Mouse (Mus musculus) forebrain, embryonic 10.5 days (tissue): ENCODE measurements around the gene 2610008E11Rik. TPM values are rescaled to one million over a fixed set of nuclear protein-coding genes. Genes with fewer than 3 reads are reported as not detected.
"Not testable (repeated sequence)": the region's sequence is repeated elsewhere in the genome, so short reads cannot be mapped to it uniquely, and the experiment has no call there.

Experiments used
- DNase-seq: peaks from one replicate; pipeline ENCODE4 v3.0.0-alpha.2; 2017; ENCODE audit warnings: low spot score; ENCODE audit errors: extremely low spot score
- H3K27ac ChIP-seq: fragments of 300-500 bp; sonication (generic); 2 replicates; pipeline ENCODE4 v1.5.1; 2016; ENCODE audit warnings: mild to moderate bottlenecking
- H3K27me3 ChIP-seq: fragments of 300-500 bp; sonication (generic); 2 replicates; pipeline ENCODE4 v1.6.1; 2016; ENCODE audit warnings: mild to moderate bottlenecking; ENCODE audit not compliant: poor library complexity, severe bottlenecking
- H3K36me3 ChIP-seq: fragments of 300-500 bp; sonication (generic); replicated peaks from 2 replicates; pipeline ENCODE4 v1.6.1; 2016; ENCODE audit warnings: mild to moderate bottlenecking, moderate library complexity
- H3K4me1 ChIP-seq: fragments of 300-500 bp; sonication (generic); 2 replicates; pipeline ENCODE4 v1.6.1; 2016
- H3K4me3 ChIP-seq: fragments of 300-500 bp; sonication (generic); 2 replicates; pipeline ENCODE4 v1.5.1; 2016; ENCODE audit warnings: mild to moderate bottlenecking, moderate library complexity
- H3K9me3 ChIP-seq: fragments of 300-500 bp; sonication (generic); 2 replicates; pipeline ENCODE4 v1.6.1; 2016; ENCODE audit warnings: mild to moderate bottlenecking, moderate library complexity
- WGBS: fragments of 180-500 bp; shearing (Covaris S2); methylation state at CpG from one replicate; pipeline ENCODE4 v1.1.7; 2016; 5-methylcytosine and 5-hydroxymethylcytosine counted together
- polyA plus RNA-seq: library from polyadenylated mRNA; unstranded; fragments of >200 nt; fragmentation: Nextera tagmentation; extraction: Ambion mirVana; gene quantifications from 2 replicates; pipeline ENCODE4 v1.2.1, GENCODE M21; 2016

2610008E11Rik gene
- polyA plus RNA-seq, 1 experiment from 2014 or later: 25.8 TPM

DNA sequence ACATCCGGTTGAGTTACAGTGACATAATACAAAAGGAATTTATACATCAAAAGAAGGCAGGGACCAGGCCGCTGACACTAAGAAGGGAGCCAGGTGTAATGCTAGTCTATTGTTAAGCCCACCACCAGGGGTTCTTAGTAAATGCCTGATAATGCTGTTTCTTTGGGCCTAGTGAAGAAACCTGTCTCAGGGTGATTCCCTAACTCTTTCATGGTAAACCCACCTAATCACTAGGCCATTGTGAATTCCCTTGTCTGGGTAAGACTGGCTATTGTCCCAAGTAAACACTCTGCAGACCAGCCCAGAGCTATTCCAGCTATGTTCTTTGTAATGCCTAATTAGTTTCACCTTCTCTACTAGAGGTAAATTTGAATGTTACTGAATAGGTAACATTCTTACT lies 54.9 kb downstream of the 2610008E11Rik start:
- H3K27ac ChIP-seq, H3K4me3 ChIP-seq, H3K27me3 ChIP-seq, H3K4me1 ChIP-seq, H3K36me3 ChIP-seq, DNase-seq: not testable (repeated sequence)
- WGBS: 84% methylated on average over 2 of the region's 2 CpGs
- H3K9me3 ChIP-seq: peaks cover 20% of the 10 kb centered on the region

DNA sequence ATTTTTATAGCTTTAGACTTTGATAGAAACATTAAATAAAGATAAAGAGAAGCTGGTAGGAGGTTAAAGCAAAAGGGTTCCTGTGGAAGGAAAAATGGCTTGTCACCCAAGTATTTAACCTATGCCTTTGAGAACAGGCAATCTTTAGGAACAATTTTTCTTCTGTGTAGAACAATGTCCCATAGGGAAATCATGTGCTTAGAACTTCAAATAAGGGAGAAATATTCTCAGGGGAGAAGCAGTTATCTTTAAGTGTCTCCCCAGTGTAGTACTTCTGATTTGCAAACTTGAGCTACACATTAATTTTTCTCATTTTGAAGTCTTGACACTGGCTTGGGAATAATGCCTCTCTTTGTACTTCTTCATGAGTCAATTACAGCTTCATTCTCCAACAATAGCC lies 69.0 kb downstream of the 2610008E11Rik start, which contains the start of gene Olfr57:
Olfr57 (plus strand) TSS at position 301 of the 400 bp plus-strand sequence.
- no peaks in the 10 kb centered on the region for H3K27me3 ChIP-seq
- no peak within 1 kb of the TSS for H3K27ac ChIP-seq
- H3K9me3 ChIP-seq: peaks cover 7% of the 10 kb centered on the region; the same call in 1 of the 2 replicates
- H3K36me3 ChIP-seq: no peaks in the 10 kb centered on the region
- no peaks in the 10 kb centered on the region for H3K4me1 ChIP-seq
- H3K4me3 ChIP-seq: no peak within 1 kb of the TSS
- no peak for DNase-seq

Other genes starting within 250 kb of the 2610008E11Rik start
- not detected in 2 replicates for gene Olfr1356, start 245.4 kb downstream of the 2610008E11Rik start, polyA plus RNA-seq
- gene Olfr1355, start 222.1 kb downstream of the 2610008E11Rik start, polyA plus RNA-seq: not detected in 2 replicates
- gene Olfr1354, start 184.4 kb downstream of the 2610008E11Rik start, polyA plus RNA-seq: not detected in 2 replicates
- gene Olfr8, start 147.0 kb downstream of the 2610008E11Rik start, polyA plus RNA-seq: not detected in 2 replicates
- gene Olfr1353, start 134.3 kb downstream of the 2610008E11Rik start, polyA plus RNA-seq: not detected in 2 replicates
- not detected in 2 replicates for gene Olfr1352, start 116.5 kb downstream of the 2610008E11Rik start, polyA plus RNA-seq
- gene Olfr1351, start 85.1 kb downstream of the 2610008E11Rik start, polyA plus RNA-seq: not detected in 2 replicates
- gene Olfr57, start 68.9 kb downstream of the 2610008E11Rik start, polyA plus RNA-seq: 0.12 TPM in 1 of 2 replicates, not detected in the other
- not detected in 2 replicates for gene Vmn2r80, start 51.2 kb upstream of the 2610008E11Rik start, polyA plus RNA-seq
- gene Vmn2r81, start 150.1 kb upstream of the 2610008E11Rik start, polyA plus RNA-seq: not detected in 2 replicates